Mouse (Mus musculus) hindbrain, embryonic 12.5 days (tissue): ENCODE measurements at regions not wholly inside any gene's neighbourhood (a gene's known extent, or its start where the extent isn't known, plus 50 kb on each side); places are given as distances from the start of the nearest gene placed in this dataset.

Experiments
- ATAC-seq: fragments of 200-750 bp; cut with Nextera tagmentation; 2 replicates; pipeline ENCODE4 v1.8.0; 2017; ENCODE audit warnings: moderate TSS enrichment; ENCODE audit not compliant: low FRiP score
- H3K27ac ChIP-seq: fragments of 300-500 bp; sonication (generic); 2 replicates; pipeline ENCODE4 v1.5.1; 2016; ENCODE audit warnings: mild to moderate bottlenecking
- H3K27me3 ChIP-seq: fragments of 300-500 bp; sonication (generic); 2 replicates; pipeline ENCODE4 v1.6.1; 2016; ENCODE audit warnings: mild to moderate bottlenecking
- H3K36me3 ChIP-seq: fragments of 300-500 bp; sonication (generic); 2 replicates; pipeline ENCODE4 v1.6.1; 2016; ENCODE audit warnings: mild to moderate bottlenecking
- H3K4me1 ChIP-seq: fragments of 300-500 bp; sonication (generic); 2 replicates; pipeline ENCODE4 v1.6.1; 2016
- H3K4me2 ChIP-seq: fragments of 300-500 bp; sonication (generic); replicated peaks from 2 replicates; pipeline ENCODE4 v1.6.1; 2016; ENCODE audit warnings: mild to moderate bottlenecking
- H3K4me3 ChIP-seq: fragments of 300-500 bp; sonication (generic); 2 replicates; pipeline ENCODE4 v1.5.1; 2016; ENCODE audit warnings: mild to moderate bottlenecking
- H3K9ac ChIP-seq: fragments of 300-500 bp; sonication (generic); 2 replicates; pipeline ENCODE4 v1.6.1; 2016; ENCODE audit warnings: mild to moderate bottlenecking, moderate library complexity
- H3K9me3 ChIP-seq: fragments of 300-500 bp; sonication (generic); replicated peaks from 2 replicates; pipeline ENCODE4 v1.6.1; 2016; ENCODE audit warnings: mild to moderate bottlenecking
- WGBS: fragments of 180-500 bp; shearing (Covaris S2); methylation state at CpG from one replicate; pipeline ENCODE4 v1.1.7; 2016; 5-methylcytosine and 5-hydroxymethylcytosine counted together

- Histone ChIP-seq H3K9ac (no peak overlapping the region), H3K27ac (no peak overlapping the region), H3K4me3 (no peak overlapping the region), H3K9me3 (no peaks in the 10 kb centered on the region), H3K27me3 (no peaks in the 10 kb centered on the region), H3K4me1 (no peaks in the 10 kb centered on the region), H3K36me3 (no peaks in the 10 kb centered on the region), H3K4me2 (no peak overlapping the region)
- whole genome bisulfite sequencing, result 85% methylated on average over 6 of the region's 6 CpGs
- no peak for ATAC-seq
Observed at GRCm38 (mm10) chr2:133141341-133142035, 195.8 kb upstream of the Fermt1 start.

GRCm38 (mm10) chr2:133152461-133152860 is 206.8 kb upstream of the Fermt1 start:
- no peak overlapping the region for H3K9ac ChIP-seq

DNA sequence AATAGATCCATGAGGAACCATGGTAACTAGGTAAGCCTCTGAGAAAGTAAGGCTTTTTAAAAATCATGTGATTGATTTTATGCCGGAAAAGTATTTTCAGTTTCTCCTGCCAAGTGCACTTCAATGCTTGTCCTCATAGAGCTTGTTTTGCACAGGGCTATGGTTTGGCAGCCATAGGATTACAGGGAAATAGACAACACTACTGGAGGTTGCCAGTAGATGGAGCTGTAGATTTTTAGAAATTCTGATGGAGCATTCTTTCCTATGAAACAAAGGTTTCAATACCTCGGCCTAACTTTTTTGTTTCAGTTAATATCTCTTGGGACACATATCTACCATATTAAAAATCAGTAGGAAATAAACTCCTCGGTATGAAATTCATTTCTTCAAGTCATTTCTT is 210.8 kb upstream of the Fermt1 start:
- no peak overlapping the region for H3K4me3 ChIP-seq
- no peak overlapping the region for H3K4me2 ChIP-seq
- H3K27ac ChIP-seq, result no peak overlapping the region
- ATAC-seq, result no peak
- H3K4me1 ChIP-seq, result no peaks in the 10 kb centered on the region
- H3K9ac ChIP-seq, result no peak overlapping the region
- 60% methylated on average over 3 of the region's 3 CpGs for WGBS
- no peaks in the 10 kb centered on the region for H3K9me3 ChIP-seq
- H3K36me3 ChIP-seq, result no peaks in the 10 kb centered on the region
- H3K27me3 ChIP-seq, result no peaks in the 10 kb centered on the region

More at GRCm38 (mm10) chr2:133152461-133152860, 206.8 kb upstream of the Fermt1 start:
- Histone ChIP-seq H3K27ac (no peak overlapping the region), H3K36me3 (no peaks in the 10 kb centered on the region), H3K4me1 (no peaks in the 10 kb centered on the region), H3K4me3 (no peak overlapping the region), H3K4me2 (no peak overlapping the region), H3K9me3 (no peaks in the 10 kb centered on the region), H3K27me3 (no peaks in the 10 kb centered on the region)
- no peak for ATAC-seq
- 73% methylated on average over 1 of the region's 1 CpGs for WGBS

GRCm38 (mm10) chr2:133158206-133158605 is 212.5 kb upstream of the Fermt1 start:
- 37% methylated on average over 8 of the region's 8 CpGs for WGBS
- Histone ChIP-seq H3K36me3 (no peaks in the 10 kb centered on the region), H3K4me3 (no peak overlapping the region), H3K9me3 (no peaks in the 10 kb centered on the region), H3K27me3 (no peaks in the 10 kb centered on the region), H3K9ac (no peak overlapping the region), H3K4me1 (no peaks in the 10 kb centered on the region), H3K27ac (no peak overlapping the region), H3K4me2 (no peak overlapping the region)
- no peak for ATAC-seq

DNA sequence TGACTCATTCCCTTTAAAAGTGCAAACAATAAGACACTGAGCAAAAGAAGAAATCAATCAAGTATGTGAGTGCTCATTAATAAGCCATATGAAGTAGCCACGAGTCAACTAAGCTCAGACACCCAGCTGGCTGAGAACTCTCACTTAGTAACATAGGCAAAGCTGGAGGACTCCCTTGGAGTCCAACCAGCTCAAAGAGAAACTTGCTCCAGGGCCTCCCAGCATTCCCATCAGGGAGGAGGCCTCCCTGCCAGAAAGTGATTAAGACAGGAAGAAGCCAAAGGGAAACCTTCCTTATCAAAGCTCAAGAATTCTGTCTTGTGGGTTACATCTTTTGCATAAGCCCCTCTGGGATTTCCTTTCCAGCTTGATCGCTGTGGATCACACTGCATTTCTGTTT is 213.7 kb upstream of the Fermt1 start:
- Histone ChIP-seq H3K4me2 (no peak overlapping the region), H3K9me3 (no peaks in the 10 kb centered on the region), H3K4me3 (no peak overlapping the region), H3K27me3 (no peaks in the 10 kb centered on the region), H3K36me3 (no peaks in the 10 kb centered on the region), H3K27ac (no peak overlapping the region), H3K9ac (no peak overlapping the region), H3K4me1 (no peaks in the 10 kb centered on the region)
- no peak for ATAC-seq
- 42% methylated on average over 2 of the region's 2 CpGs for WGBS

- Histone ChIP-seq H3K4me3 (no peak overlapping the region), H3K9ac (no peak overlapping the region), H3K27me3 (no peaks in the 10 kb centered on the region), H3K9me3 (no peaks in the 10 kb centered on the region), H3K4me2 (no peak overlapping the region), H3K4me1 (no peaks in the 10 kb centered on the region), H3K36me3 (no peaks in the 10 kb centered on the region), H3K27ac (no peak overlapping the region)
- no peak for ATAC-seq
- 83% methylated on average over 3 of the region's 3 CpGs for WGBS
Observed at GRCm38 (mm10) chr2:133176411-133176810, 230.7 kb upstream of the Fermt1 start.

GRCm38 (mm10) chr2:133181216-133181615 is 235.5 kb upstream of the Fermt1 start:
- H3K27me3 ChIP-seq, result no peaks in the 10 kb centered on the region
- H3K4me1 ChIP-seq, result no peaks in the 10 kb centered on the region
- no peak overlapping the region for H3K27ac ChIP-seq
- H3K36me3 ChIP-seq, result no peaks in the 10 kb centered on the region
- no peak overlapping the region for H3K9ac ChIP-seq
- 95% methylated on average over 1 of the region's 1 CpGs for WGBS
- no peak overlapping the region for H3K4me2 ChIP-seq
- no peaks in the 10 kb centered on the region for H3K9me3 ChIP-seq
- H3K4me3 ChIP-seq, result no peak overlapping the region
- ATAC-seq, result no peak

- ATAC-seq, result no peak
- Histone ChIP-seq H3K27ac (no peak overlapping the region), H3K9ac (no peak overlapping the region), H3K4me1 (no peaks in the 10 kb centered on the region), H3K36me3 (no peaks in the 10 kb centered on the region), H3K27me3 (no peaks in the 10 kb centered on the region), H3K4me3 (no peak overlapping the region), H3K9me3 (no peaks in the 10 kb centered on the region), H3K4me2 (no peak overlapping the region)
- WGBS, result 59% methylated on average over 4 of the region's 4 CpGs
Observed at GRCm38 (mm10) chr2:133182920-133183319, 237.2 kb upstream of the Fermt1 start.

GRCm38 (mm10) chr2:133204295-133204866 is 258.7 kb upstream of the Fermt1 start:
- H3K36me3 ChIP-seq, result no peaks in the 10 kb centered on the region
- no peak overlapping the region for H3K9ac ChIP-seq
- no peak overlapping the region for H3K4me2 ChIP-seq
- WGBS, result 25% methylated on average over 5 of the region's 5 CpGs
- H3K27ac ChIP-seq, result no peak overlapping the region
- no peak overlapping the region for H3K4me3 ChIP-seq
- no peaks in the 10 kb centered on the region for H3K4me1 ChIP-seq
- no peaks in the 10 kb centered on the region for H3K9me3 ChIP-seq
- no peaks in the 10 kb centered on the region for H3K27me3 ChIP-seq
- ATAC-seq, result no peak

- no peak overlapping the region for H3K9ac ChIP-seq
- no peak for ATAC-seq
- no peak overlapping the region for H3K27ac ChIP-seq
- WGBS, result 63% methylated on average over 4 of the region's 4 CpGs
- H3K4me2 ChIP-seq, result no peak overlapping the region
- H3K36me3 ChIP-seq, result no peaks in the 10 kb centered on the region
- H3K9me3 ChIP-seq, result no peaks in the 10 kb centered on the region
- no peaks in the 10 kb centered on the region for H3K4me1 ChIP-seq
- no peaks in the 10 kb centered on the region for H3K27me3 ChIP-seq
- H3K4me3 ChIP-seq, result no peak overlapping the region
Observed at GRCm38 (mm10) chr2:133208498-133208897, 262.8 kb upstream of the Fermt1 start.

GRCm38 (mm10) chr2:133221762-133222556 is 276.3 kb upstream of the Fermt1 start:
- H3K9me3 ChIP-seq, result no peaks in the 10 kb centered on the region
- H3K9ac ChIP-seq, result no peak overlapping the region
- H3K4me2 ChIP-seq, result no peak overlapping the region
- no peaks in the 10 kb centered on the region for H3K27me3 ChIP-seq
- WGBS, result 72% methylated on average over 4 of the region's 4 CpGs
- H3K27ac ChIP-seq, result no peak overlapping the region
- no peaks in the 10 kb centered on the region for H3K36me3 ChIP-seq
- no peak for ATAC-seq
- H3K4me1 ChIP-seq, result no peaks in the 10 kb centered on the region
- no peak overlapping the region for H3K4me3 ChIP-seq

DNA sequence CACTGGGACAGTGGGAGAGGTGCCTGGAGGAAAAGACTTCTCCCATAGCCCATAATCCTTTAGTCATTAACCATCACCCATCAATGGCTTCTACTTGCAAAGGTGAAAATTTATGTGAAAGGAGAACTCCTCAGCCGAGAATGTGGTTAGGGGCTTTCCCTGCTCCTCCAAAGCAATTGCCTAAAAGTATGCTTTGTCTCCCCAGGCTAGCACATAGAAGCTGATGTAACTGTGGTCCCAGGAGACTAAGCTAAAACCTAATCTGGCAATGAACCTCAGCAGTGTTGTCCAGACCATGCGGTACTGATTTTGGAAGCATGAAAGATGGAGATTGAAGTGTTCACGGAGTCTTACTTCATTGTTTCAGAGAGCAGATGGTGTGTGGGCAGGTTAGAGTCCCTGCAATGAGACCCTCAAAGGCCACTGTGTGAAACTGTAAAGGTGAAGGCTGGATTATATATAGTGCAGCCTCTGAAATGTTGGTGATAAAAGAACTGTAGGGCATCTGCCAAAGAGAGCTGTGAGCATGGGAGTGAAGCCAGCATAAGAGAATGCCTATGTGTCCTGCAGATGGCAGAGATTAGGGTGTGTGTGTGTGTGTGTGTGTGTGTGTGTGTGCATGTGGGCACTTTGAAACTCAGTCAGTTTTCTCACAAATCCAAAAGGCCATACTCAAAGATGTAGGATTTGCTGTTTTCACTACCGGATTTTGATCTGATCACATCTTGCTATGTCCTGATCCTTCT is 289.6 kb upstream of the Fermt1 start:
- Histone ChIP-seq H3K27me3 (no peaks in the 10 kb centered on the region), H3K4me2 (no peak overlapping the region), H3K36me3 (no peaks in the 10 kb centered on the region), H3K27ac (no peak overlapping the region), H3K9ac (no peak overlapping the region), H3K4me3 (no peak overlapping the region), H3K9me3 (no peaks in the 10 kb centered on the region), H3K4me1 (no peaks in the 10 kb centered on the region)
- 76% methylated on average over 4 of the region's 4 CpGs for WGBS
- ATAC-seq, result no peak
